Mouse (Mus musculus): ENCODE results near the gene Vsig10l.

Gene Vsig10l

DNA sequence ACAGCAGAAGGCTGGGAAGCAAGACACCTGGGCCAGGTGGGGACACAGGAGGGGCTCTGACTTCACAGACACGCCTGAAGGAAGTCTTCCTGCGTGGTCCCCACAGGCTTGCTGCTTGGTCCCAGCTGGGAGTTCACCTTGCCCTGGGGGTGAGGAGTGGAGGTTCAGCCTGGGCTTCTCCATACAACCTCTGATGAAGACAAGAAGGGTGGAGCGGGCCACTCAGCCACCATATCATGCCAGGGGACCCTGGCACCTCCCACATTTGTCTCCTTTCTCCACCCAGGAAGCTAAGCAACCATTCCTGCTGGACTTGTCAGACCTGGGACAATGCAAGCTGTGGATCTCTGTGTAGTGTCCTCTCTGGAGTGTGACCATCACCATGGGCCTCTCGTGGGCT lies at the start of gene Vsig10l:
TSS of gene Vsig10l (plus strand) at position 301 of the 400 bp plus-strand sequence.
- no peak for DNase-seq

DNA sequence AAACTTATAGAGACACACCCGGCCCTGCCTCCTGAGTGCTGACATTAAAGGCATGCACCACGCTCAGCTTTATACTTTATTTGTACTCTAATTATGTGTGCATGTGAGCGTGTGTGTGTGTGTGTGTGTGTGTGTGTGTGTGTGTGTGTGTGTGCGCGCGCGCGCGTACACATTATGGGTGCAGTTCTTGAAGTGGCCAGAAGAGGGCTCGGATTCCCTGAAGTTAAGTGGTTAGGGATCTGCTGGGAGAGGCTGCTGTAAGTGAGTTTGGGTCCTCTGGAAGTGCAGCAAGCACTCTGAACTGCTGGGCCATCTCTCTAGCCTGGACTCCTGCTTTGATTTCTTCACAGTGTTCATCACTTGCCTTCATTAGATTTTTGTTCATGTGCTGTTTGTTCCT lies 45.7 kb upstream of the Vsig10l start:
- DNase-seq, result no peak

DNA sequence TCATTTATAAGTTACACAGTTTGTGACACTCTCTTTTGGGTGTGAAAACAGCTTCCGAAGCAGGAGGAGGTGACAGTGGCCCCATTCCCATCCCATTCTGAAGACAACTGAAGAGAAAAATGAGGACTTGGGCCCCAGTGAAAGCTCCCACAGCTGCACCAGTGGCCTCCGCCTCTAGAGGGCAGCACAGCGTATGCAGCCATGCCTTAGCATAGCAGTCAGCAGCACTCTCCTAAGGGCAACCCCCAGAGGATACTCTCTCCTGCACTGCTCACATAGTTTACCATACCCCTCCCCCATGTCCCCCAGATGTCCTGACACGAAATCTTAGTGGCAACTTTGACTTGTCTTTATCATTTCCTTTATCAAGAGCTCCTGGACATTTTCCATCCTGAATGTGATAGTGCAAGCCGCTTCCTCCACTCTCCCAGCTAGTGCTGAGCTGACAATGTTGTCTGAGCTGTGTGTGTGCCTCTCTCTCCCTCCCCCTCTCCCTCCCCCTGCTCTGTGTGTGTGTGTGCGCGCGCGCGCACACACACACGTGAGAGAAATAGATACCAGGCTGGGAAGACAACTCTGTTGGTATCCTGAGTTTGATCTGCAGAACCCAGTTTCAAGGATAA lies 39.8 kb upstream of the Vsig10l start:
- peak; percentile 86 for DNase-seq

DNA sequence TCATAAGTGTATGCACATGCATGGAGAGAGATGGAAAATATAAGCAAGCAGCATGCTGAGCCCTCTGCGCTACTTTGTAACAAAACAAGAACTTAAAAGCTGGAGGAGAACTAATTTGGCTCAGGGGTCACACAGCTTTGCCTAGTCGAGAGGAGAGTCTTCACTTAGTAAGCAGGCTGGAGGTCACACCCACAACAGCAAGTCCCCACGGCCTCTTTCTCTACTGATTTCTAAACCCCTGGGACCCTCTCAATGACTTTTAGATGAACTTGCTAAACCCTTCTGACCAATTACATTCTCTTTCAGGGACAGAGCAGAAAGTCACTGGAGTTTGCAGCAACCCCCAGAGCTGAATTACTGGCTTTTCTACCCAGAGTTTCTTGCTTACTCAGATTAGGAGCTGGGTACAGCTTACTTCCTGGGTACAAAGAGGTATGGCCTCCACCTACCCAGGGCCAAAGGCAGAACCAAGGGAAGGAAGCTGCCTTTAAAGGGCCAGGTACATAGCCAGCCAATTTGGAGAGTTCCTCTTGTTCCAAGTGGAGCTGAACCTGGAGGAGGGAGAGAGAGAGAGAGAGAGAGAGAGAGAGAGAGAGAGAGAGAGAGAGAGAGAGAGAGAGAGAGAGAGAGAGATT lies 38.8 kb upstream of the Vsig10l start:
- no peak for DNase-seq

DNA sequence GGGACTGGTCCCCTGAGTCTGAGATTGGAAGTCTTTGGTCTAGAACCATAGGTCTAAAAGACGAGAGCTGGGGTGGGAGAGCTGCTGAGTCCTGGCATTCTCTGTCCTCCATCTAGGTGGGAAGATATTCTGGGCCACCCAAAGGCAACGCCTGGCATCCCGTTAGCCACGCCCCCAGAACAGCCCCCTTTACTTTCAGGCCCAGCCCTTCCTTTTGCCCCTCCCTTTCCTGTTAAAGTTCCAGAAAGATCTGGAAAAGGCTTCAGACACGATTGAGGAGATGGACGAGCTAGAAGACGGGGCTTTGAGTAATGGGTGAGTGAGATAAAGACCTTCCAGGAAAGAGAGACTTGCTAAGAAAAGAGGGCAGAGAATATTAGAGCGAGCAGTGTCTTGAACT lies 35.5 kb upstream of the Vsig10l start, which contains the start of gene Lim2:
TSS of gene Lim2 (plus strand) at position 265 of the 400 bp plus-strand sequence.
- no peak for DNase-seq

DNA sequence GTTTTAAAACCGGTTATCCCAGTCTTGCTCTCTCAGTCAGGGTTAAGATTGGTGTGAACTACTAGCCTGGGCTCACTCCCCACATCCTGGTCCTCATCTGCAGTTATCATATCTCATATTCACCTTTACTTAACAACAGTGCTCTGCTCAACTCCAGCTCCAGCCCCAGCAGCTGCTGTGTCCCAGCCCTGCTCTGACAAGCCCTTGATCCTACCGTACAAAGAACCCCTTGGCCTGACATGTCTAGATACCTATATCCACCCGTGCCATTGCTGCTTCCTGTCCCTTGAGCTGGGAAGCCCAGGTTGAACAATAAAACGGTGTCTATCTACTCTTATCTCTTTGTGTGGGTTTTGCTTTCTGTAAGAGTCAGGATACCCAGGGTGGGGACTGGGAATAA lies 33.5 kb upstream of the Vsig10l start:
- no peak for DNase-seq

DNA sequence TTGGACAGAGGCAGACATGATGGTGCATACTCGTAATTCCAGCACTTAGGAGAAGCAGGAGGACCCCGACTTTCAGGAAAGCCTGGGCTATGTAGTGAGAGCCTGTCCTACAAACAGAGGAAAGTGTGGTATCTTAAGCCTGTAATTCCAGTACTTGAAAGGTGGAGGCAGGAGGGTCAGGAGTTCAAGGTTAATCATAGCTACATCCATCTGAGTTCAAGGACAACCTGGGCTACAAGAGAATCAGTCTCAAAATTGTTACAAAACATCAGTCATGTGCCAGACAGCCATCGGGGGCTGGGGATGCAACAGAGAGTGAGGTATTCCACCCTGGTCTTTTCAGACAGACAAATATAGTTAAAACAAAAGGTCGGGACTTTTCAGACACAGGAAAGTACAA lies 30.1 kb upstream of the Vsig10l start:
- DNase-seq, result no peak

DNA sequence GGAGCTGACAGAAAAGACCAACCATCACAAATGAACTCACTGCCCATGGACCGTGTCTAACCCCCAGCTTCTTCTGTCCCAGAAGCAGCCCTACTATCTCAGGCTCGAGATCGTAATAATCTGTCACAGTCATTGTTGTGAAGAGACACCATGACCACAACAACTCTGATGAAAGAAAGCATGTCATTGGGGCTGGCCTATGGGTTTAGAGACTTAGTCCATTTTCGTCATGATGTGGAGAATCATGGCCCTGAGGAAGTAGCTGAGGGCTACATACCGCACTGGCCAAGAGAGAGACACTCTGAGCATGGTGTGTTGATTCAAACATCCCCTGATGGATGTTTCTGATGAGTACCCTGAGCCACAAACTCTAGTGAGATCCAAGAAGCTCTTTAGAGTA lies 28.3 kb upstream of the Vsig10l start:
- DNase-seq, result no peak

DNA sequence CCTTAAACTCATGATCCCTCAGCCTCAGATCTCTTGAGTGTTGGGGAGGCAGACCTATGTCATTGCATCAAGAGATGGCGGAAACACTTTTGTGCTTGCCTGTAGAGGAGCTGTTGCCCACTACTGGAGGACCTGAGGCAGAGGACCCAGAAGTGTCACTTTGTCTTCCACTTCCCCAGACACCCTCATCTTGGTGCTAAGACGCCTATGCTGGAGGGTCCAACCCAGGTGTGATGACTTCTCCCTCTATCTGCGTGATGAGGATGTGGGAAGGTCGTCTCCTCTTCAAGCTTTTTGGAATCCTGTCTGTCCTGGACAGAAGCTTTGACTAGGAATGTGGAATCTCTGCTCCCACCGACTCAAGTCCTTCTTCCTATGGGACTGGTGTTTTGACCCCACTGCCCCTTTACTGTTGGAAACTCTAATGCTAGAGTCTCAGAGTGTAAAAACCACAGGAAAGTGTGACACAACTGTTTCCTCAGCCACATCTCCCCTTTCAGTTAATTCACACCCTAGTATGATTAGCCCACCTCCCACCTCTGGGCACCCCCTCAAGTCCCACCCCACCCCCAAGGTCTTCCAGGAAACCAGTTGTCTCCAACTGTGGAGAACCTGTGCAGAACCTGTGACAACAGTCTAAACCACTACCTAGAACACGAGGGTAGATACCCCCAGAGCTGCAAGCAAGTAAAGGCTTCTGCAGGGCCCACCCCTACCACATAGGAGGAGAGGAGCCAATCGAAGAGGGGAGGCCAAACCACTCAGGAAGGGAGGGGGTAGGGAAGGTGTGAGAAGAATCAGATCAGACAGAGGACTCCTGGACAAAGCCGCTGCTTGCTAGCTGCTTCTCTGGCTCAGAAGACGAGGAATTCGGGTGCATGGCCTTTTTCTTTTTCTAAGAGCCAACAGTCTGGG lies 26.4 kb upstream of the Vsig10l start, which contains the start of gene Nkg7:
TSS of gene Nkg7 (plus strand) at position 733 of the 915 bp plus-strand sequence.
- no peak for DNase-seq

DNA sequence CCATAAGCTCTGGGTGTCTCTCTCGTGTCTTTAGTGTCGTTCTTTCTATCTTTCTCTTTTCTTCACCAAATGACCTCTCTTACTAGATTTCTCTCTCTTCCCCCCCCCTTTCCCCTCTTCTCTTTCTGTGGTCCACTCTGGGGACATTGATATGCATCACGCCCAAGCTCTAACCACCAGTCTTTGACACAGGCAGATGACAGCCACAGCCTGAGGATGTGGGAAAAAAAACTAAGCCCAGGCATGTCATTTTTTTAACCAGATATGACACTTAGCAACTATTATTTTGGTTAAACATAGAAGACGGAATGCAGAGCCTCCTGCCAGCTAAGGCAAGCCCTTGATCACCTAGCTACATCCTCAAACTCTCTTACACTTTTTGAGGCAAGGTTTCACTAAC lies 24.3 kb upstream of the Vsig10l start:
- no peak for DNase-seq

DNA sequence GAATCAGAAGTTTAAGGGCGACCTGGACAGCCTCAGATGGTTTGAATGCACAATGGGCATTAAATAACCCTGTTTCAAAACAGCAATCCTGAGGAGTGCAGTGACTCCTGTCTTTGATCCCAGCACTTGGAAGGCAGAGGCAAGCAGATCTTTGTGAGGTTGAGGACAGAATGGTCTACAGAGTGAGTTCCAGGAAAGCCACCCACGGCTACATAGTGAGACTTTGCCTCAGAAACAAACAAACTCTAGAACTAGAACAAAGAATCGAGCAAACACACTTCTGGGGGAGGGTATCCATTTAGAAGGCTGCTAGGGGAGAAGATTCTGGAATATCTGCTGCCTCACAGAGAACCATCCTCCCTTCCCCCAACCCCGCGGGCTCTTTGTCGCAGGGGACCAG lies 22.5 kb upstream of the Vsig10l start, which contains the start of gene Cldnd2:
TSS of gene Cldnd2 (plus strand) at position 301 of the 400 bp plus-strand sequence.
- DNase-seq, result no peak

DNA sequence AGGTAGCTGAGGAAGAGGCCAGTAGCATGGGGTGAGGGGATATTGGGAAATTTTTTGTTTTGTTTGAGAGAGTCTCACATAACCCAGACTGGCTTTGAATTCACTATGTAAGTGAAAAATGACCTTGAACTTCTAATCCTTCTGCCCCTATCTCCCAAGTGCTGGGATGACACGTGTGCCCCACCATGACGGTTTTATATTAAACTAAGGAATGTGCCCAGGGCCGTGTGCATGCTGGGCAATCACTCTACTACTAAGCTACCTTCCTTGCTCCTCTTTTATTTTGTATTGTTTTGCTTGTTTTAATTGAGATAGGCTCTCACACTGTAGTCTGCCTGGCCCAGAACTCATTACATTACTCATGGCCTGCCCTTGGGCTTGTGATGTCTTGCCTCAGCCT lies 21.9 kb upstream of the Vsig10l start:
- DNase-seq, result no peak

DNA sequence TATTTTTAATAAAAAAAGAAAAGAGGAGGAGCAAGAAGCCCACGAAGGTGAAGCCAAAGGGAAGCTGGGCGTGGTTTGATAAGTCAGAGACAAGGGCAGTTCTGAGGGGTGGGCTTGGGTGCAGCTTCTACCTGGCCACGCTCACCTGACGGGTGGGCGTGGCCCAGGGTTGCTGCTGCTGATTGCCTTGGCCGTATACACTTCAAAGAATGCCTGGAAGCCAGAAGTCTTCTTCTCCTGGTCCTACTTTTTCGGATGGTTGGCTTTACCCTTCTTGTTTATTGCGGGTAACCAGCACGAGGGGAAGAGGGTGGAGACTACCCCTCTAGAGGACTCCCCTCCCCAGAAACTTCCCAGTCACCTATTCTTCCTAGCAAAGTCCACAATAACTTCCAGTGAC lies 20.3 kb upstream of the Vsig10l start:
- DNase-seq, result peak; percentile 7

DNA sequence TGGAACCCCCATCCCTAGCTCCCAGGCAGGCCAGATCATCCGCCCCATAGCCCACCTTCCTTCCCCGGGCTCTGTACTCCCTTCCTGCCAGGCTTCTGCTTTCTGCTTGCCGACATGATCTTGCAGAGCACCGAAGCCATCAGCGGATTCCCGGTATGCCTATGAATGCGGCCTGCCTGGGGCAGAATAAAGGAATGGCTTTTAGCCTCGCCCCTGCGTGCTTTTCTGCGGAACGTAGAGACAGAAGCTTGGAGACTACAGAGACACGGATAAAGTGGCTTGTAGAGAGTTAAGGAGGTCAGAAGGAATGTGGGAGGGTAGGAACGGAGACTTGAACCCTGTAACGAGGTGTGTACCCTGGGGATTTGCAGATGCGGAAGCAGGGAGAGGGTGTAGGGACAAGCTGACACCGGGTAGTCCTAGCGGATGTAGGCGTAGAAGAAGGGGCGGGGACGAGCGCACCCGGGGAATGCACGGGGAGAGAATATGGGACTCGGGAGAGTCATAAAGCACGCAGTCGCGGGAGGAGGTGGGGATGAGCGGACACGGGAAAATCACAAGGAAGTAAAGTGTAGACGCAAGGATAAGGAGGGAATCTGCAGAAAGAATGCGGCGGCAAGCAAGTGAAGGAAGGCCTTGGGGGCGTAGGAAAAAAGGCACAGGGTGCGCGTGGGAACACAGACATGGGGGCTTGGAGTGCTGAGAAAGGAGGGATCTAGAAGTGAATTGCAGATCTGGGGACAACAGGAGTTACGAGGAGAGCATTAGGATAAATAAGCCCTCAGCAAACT lies 19.6 kb upstream of the Vsig10l start:
- DNase-seq, result peak; percentile 78

DNA sequence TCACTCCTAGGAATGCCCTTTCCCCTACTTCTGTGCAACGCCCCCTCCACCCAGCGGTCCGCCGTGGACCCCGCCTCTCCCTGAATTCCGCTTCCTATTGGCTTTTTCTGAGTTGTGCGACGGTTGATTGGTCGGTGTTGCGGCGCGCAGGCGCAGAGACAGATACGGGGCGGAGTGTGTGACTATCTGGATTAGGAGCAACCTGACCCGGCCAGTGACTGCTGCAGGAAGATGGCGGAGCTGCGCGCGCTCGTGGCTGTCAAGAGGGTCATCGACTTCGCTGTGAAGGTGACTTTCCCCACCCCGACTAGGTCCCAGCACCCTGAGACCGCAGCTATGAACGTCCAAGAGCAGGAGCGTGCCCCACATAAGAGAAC lies 19.0 kb upstream of the Vsig10l start, which contains the start of the genes Etfb and Gm45233:
TSS of gene Etfb (plus strand) at position 167 of the 377 bp plus-strand sequence.
TSS of gene Gm45233 (plus strand) at position 212 of the 377 bp plus-strand sequence.
- peak; percentile 95 for DNase-seq

DNA sequence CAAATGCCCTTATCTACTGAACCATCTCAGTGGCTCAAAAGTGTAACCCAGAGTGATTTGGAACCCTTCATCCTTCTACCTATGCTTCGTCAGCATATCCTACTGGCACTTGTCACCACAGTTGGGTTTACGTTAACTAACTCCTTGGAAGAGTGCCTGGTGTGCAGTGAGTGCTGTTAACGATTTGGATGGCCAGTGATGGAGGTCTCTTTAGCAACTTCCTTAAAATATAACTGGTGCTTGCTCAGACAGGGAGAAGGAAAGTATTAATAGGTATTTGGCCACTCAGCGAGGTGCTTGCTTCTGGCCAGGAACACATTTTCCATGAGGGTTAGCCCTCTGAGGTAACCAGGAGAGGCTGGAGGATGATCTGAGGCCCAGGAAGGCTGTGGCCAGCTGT lies 15.2 kb upstream of the Vsig10l start:
- DNase-seq, result no peak

DNA sequence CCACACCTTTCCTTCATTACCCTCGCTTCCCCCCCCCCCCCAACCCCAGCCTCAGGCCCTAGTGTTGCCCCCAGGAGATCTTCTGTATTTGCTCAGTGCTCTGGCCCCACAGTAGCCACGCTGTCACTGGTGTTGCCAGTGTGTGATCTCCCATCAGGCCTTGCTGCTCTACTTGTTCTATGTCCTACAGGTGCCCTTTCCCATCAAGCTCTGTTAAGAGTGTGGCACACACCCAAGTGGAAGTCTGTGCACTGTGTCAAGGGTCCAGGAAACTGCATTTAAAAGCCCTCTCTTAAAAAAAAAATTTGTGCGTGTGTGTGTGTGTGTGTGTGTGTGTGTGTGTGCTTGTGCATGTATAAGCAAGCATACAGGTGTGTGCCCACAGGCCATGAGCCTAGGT lies 14.7 kb upstream of the Vsig10l start:
- DNase-seq, result no peak

DNA sequence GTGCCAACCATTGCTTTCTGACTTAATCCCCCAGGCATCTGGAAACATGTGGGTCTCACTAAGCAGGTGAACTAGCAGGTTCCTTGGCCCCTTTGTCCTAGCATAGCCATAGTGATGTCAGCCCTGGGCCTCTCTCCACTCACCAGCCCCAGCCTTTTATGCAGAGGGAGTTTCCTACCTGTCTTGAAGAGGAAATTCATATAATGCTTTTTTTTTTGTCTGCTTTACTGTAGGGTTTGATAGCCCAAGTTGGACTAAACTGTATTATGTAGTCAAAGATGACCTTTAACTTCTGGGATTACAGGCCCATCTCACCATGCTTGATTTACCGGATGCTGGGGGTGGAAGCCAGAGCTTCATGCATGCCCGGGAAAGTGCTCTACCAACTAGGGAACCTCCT lies 13.1 kb upstream of the Vsig10l start:
- no peak for DNase-seq

DNA sequence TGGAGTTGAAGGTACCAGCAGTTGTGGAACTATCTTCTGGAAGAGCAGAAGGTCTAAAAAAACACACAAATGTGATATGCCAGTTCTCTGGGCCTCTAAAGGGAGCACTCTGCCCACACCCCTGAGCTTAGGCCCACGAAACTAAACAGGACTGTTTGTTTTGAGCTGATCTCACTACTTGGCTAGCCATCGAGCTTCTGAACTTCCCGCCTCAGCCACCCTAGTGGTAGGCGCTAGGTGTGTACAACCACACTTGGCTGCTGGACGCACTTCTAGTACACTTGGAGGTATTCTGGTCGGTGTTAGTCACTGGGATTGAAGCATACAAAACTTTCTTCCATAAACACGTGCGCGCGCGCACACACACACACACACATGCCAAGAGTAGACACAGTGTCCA lies 11.2 kb upstream of the Vsig10l start:
- no peak for DNase-seq

DNA sequence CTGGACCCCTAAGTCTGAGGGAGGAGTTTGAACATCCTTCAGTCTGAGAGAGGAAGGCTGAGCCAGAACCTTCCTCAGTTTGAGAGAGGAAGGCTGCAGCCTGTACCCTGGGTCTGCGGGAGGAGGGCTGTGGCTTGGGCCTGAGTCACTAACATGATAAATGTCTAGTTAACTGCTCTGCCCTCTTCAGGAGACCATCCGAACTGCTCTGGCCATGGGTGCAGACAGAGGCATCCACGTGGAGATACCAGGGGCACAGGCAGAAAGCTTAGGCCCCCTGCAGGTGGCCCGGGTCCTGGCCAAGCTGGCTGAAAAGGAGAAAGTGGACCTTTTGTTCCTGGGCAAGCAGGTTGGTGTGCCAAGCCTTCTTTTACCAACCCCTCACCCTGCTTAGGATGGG lies 10.3 kb upstream of the Vsig10l start:
- peak; percentile 11 for DNase-seq

DNA sequence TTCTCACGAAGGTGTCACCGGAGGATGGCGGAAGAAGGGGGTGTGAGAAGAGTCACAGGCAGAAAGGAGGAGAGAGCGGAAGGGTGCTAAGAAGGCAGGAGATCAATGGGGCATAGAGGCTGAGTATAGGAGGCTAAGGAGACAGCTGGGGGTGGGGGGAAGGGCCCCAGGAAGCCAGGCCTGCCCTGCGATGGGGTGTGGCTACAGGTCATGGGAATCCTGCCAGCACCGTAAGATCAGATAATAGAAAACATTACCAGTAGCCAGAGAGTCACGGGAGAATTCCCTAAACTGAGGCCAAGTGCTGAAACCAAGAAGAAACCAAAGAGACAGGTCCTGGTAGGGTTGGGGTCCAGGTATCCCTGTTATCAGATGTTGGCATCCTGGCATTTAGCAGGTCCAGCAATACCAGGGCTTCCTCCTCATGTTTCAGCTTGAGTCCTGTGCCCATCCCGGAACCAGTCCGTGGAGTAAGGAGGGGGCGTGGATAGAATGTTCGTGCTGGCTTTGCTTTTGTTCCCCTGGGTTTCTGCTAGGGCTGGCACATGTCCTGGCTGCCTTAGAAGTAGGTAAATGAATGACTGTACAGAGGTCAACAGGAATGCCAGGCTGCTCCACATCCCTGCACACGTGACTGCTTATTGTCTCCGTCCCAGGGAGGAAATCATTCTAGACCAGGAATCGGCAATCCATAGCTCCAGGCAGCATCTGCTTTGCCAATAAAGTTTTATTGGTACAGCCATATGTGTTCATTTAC lies 9.2 kb upstream of the Vsig10l start:
- no peak for DNase-seq

DNA sequence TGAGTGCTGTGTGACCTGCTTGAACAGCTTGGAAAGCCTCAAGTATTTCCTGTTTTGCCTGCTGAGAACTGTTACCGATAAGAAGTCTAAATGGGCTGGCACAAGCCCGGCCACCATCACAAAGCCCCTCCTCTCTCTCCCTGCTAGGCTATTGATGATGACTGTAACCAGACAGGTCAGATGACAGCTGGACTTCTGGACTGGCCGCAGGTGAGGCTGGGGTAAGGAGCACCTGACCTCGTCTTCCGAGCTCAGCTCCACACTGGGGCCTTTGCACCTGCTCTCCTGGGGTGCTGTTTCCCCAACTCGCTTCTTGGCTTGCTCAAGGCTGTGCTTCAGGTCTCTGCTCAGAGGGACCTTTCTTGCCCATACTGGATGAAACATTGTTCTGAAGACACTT lies 8.6 kb upstream of the Vsig10l start:
- no peak for DNase-seq
